Mouse (Mus musculus) MEL-GATA-1-ER (cell line): ENCODE measurements around the gene Add2.
A peak's percentile ranks its signal among the peaks of the same experiment; 100 is the strongest.

Experiments
- DNase-seq: peaks from one replicate; pipeline ENCODE4 v3.0.0-alpha.2; 2012; ENCODE audit warnings: low read depth; ENCODE audit errors: extremely low read depth

Add2 gene

DNA sequence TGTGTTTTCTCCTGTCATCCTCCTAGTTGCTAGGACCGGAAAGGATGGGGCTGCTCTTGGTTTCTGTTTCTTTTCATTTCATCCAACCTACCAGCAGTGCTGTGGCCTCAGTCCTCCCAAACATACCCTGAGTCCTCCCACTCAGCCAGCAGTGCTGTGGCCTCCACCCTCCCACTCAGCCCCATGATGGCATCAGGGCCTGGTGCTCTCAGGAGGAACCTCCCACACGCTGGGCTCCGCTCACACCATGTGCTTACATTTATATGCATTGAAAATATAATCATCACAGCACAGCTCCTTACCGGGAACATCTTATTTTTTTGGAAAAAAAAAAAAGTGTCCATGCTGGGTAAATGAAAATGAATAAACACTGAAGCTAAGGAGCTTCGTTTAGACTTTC lies 20.0 kb downstream of the Add2 start:
- no peak for DNase-seq

DNA sequence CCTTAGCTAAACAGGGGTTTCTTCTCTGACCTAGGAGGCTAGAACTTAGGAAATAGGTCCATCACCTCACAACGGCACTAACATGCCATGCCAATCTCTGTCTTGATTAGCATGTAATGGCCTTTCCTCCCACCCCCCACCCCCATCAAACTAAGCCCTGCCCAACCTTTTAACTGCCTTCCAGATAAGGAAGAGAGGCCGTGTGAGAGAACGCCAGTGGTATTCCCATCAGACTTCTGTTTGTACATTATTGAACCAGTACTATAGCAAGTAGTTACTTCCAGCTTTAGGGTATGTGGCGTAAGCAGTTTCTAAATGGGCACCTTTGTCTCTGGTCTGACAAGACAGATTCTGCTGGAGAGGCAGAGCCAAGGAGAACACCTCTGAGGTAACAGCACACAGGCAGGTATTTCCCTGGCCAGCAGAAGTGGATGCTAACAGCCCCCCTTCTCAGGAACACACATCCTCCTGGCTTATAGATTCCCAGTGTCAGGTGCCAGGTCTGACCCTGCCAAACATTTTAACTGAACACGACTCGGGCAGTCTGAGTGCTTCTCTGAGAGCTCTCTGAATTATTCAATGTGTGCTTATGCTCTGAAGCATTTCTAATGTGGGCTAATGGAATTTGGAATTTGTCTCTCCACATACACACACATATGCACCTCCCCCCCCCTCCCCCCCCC lies 22.2 kb downstream of the Add2 start:
- DNase-seq = no peak

- DNase-seq = no peak
Measured at GRCm38 (mm10) chr6:86052032-86052459, 23.6 kb downstream of the Add2 start.

DNA sequence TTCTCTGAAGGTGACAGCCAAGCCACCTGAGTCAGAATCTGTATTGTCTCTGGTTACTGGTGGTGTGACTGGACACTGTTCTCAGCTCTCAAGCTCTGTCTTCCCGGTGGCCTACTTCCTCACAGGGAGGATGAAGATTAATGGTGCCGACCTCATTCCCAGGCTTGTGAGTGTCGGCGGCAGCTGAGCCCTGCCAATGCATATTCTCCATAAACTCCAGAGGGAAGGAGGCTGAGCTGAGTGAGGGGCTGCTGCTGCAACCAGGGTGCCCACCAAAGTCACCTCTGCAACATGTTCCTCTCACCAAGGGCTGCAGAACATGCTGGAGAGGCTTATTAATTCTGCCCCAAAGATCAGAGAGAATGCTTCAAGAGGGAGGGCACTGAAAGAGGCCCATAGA lies 24.1 kb downstream of the Add2 start:
- DNase-seq = no peak

- DNase-seq = no peak
Measured at GRCm38 (mm10) chr6:86053099-86053498, 24.6 kb downstream of the Add2 start.

DNA sequence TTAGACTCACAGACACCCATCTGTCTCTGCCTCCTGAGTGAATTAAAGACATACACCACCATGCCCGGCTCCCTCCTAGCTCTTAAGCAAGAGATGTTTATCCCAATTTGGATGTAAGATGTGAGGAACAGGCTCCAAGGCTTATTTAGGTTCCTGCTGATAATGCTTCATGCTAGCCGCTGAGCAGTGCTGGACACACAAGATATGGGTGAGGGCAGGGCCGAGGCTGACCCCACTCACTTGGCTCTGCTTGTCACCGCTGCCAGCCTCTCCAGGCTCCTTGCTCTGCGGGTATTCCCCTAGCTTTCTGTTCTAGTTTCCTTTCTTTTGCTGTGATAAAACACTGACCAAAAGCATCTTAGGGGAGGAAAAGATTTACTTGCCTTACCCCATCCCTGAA lies 25.1 kb downstream of the Add2 start:
- DNase-seq = no peak

DNA sequence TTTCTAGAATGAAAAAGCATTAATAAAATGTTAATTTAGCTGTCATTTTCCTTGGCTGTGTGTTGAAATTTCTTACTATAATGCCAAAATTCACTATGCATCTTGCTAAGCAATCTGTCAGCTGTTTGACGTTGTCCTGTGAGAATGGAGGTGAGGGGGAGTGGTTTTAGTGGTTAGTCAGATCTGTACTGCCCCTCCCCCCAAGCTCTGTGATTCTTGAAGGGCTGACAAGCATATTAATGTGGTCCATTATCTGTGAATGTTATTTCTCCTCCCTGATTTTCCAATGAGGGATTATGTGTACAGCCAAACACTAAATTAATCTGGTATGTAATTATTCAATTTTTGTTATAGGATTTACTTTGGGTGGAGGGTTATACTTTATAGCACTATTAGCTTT lies 30.0 kb downstream of the Add2 start:
- no peak for DNase-seq

- DNase-seq = no peak
Measured at GRCm38 (mm10) chr6:86059151-86059853, 30.8 kb downstream of the Add2 start.

DNA sequence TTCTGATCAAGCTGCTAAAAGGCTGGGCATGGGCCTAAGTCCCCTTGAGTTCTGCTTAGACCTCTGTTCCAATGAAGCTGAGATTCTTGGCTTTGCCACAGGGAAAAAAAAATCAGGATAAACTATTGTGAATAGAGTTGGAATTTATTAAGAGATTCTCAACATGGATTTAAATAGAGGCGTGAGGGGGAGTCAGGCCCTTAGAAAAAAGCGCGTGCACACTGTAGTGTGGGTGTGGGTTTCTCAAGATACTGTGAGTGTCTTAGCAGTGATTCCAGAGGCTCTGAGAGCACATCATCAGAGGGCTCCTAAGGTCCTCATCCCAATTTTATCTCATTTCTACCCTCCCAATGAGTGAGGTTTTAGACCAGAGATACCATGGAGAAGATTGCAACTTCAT lies 31.7 kb downstream of the Add2 start:
- DNase-seq = no peak

GRCm38 (mm10) chr6:86062226-86062625 lies 33.7 kb downstream of the Add2 start:
- no peak for DNase-seq

DNA sequence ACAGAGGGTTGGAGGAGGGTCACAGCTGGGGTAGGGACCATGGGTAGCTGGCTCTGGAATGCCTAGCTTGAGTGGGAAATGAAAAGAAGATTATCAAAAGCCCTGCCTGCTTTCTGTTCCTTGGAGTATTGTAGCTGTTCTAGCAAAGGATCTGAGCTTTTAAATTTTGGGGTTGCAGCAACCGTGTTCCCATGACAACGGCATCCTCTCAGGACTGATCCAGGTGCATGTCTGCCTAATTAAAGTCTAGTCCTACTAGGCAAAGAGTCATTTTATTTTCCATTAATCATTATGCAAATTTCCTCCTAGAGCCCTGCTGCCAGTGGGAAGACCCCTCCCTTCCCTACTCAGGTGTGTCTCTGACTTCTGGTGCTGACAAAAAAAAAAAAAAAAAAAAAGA lies 34.2 kb downstream of the Add2 start:
- no peak for DNase-seq

GRCm38 (mm10) chr6:86064318-86065016 lies 36.0 kb downstream of the Add2 start:
- DNase-seq = no peak

- DNase-seq = no peak
Measured at GRCm38 (mm10) chr6:86066727-86067126, 38.2 kb downstream of the Add2 start.

GRCm38 (mm10) chr6:86067145-86067544 lies 38.7 kb downstream of the Add2 start:
- no peak for DNase-seq

DNA sequence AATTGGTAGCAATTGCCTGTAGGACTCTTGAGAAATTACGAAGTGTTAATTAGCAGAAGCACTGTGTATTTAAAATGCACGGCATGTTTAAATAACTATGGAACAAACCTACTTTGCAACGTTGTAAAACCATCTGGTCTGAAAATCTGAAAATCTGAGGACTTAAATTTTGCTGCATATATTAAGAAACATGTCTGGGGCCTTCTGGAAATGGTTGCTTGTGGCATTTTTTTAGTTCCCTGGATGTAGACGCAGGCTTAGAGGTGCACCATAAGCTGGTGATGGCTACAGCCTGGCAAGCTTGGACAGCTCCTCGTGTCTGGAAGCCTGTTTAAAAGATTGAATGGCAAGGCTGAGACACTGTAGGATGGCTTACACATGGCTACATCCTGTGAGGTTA lies 40.5 kb downstream of the Add2 start:
- no peak for DNase-seq

GRCm38 (mm10) chr6:86069856-86070255 lies 41.4 kb downstream of the Add2 start:
- no peak for DNase-seq

DNA sequence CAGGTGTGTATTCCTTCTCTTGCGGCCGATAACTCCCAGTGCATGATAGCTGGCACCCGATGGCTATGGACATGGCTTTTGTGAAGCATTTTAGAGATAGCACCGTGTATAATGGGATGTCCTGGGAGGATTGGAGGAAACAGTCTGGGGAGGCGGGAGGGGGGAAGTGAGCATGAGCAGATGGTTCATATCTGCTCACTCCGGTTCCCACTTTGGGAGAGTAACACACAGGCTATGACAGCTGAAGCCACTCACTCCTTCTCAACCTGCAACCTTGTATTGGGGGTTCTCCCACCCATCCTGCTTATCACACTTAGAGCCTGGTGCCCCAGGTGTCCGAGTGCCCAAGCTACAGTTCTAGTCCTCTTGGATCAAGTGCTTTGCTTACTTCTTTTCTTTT lies 41.8 kb downstream of the Add2 start:
- DNase-seq = no peak

- DNase-seq = peak; percentile 85
Measured at GRCm38 (mm10) chr6:86073882-86074281, 45.4 kb downstream of the Add2 start.

GRCm38 (mm10) chr6:86074538-86075204 lies 46.2 kb downstream of the Add2 start:
- peak; percentile 81 for DNase-seq

GRCm38 (mm10) chr6:86076525-86076924 lies 48.0 kb downstream of the Add2 start:
- DNase-seq = no peak

GRCm38 (mm10) chr6:86077880-86078279 lies 49.4 kb downstream of the Add2 start:
- DNase-seq = peak; percentile 86
